Mouse (Mus musculus): ENCODE measurements around the gene Gemin2. TPM values are rescaled to one million over a fixed set of nuclear protein-coding genes. Genes with fewer than 3 reads are reported as not detected.
"Not testable (repeated sequence)": the region's sequence is repeated elsewhere in the genome, so short reads cannot be mapped to it uniquely, and the experiment has no call there.

Gene Gemin2
- 7.7 and 8.8 TPM in 2 replicates for polyA plus RNA-seq (2015; fragmentation: Nextera tagmentation; extraction: Ambion mirVana)

GRCm38 (mm10) chr12:59013234-59013633 lies at the start of gene Gemin2:
Gene Gemin2 (plus strand): TSS chr12:59013393.
- TF ChIP-seq CTCF (IDR thresholded peaks at IDR 0.05; ENCODE audit: low read depth): peak; percentile 51
- peak within 1 kb of the TSS; percentile 78 for H3K27ac ChIP-seq (ENCODE audit: low read depth, low read length)
- H3K4me2 ChIP-seq (replicated peaks; ENCODE audit: low read depth): peak within 1 kb of the TSS; percentile 72
- H3K9ac ChIP-seq (ENCODE audit: low read depth, low read length): peak within 1 kb of the TSS; percentile 55
- peaks cover 16% of the 10 kb centered on the region; the same call in 1 of the 2 replicates for H3K36me3 ChIP-seq (ENCODE audit: control insufficient read depth, insufficient read depth)
- H3K4me1 ChIP-seq (replicated peaks; ENCODE audit: control insufficient read depth, insufficient read depth, low read length): 0 out of 2 replicates have a peak, but pooled peaks cover 3% of the 10 kb centered on the region
- H3K4me3 ChIP-seq (ENCODE audit: low read depth, low read length): peak within 1 kb of the TSS; percentile 72
- WGBS: under 1% methylated on average over 28 of the region's 28 CpGs
- ATAC-seq: peak; percentile 43
- H3K9me3 ChIP-seq (ENCODE audit: control insufficient read depth): no peaks in the 10 kb centered on the region
- H3K27me3 ChIP-seq (replicated peaks; ENCODE audit: control insufficient read depth, insufficient read depth, low read length): no peaks in the 10 kb centered on the region

- H3K4me1 ChIP-seq (replicated peaks; ENCODE audit: control insufficient read depth, insufficient read depth, low read length): no peaks in the 10 kb centered on the region
- H3K27ac ChIP-seq (ENCODE audit: low read depth, low read length): no peak overlapping the region
- no peaks in the 10 kb centered on the region for H3K9me3 ChIP-seq (ENCODE audit: control insufficient read depth)
- no peak overlapping the region for H3K9ac ChIP-seq (ENCODE audit: low read depth, low read length)
- 66% methylated on average over 4 of the region's 4 CpGs for WGBS
- H3K4me2 ChIP-seq (replicated peaks; ENCODE audit: low read depth): no peak overlapping the region
- no peak for ATAC-seq
- peaks cover 71% of the 10 kb centered on the region for H3K36me3 ChIP-seq (ENCODE audit: control insufficient read depth, insufficient read depth)
- TF ChIP-seq CTCF (IDR thresholded peaks at IDR 0.05; ENCODE audit: low read depth): peak; percentile 78
- H3K27me3 ChIP-seq (replicated peaks; ENCODE audit: control insufficient read depth, insufficient read depth, low read length): no peaks in the 10 kb centered on the region
- H3K4me3 ChIP-seq (ENCODE audit: low read depth, low read length): no peak overlapping the region
Observed at GRCm38 (mm10) chr12:58964583-58964982, 48.6 kb upstream of the Gemin2 start.

GRCm38 (mm10) chr12:58976966-58977365 lies 36.2 kb upstream of the Gemin2 start:
- TF ChIP-seq CTCF (IDR thresholded peaks at IDR 0.05; ENCODE audit: low read depth): peak; percentile 46
- 78% methylated on average over 2 of the region's 2 CpGs for WGBS
- Histone ChIP-seq H3K4me1 (replicated peaks; ENCODE audit: control insufficient read depth, insufficient read depth, low read length) (no peaks in the 10 kb centered on the region), H3K27me3 (replicated peaks; ENCODE audit: control insufficient read depth, insufficient read depth, low read length) (no peaks in the 10 kb centered on the region), H3K4me3 (ENCODE audit: low read depth, low read length) (no peak overlapping the region), H3K9ac (ENCODE audit: low read depth, low read length) (no peak overlapping the region), H3K9me3 (ENCODE audit: control insufficient read depth) (no peaks in the 10 kb centered on the region), H3K4me2 (replicated peaks; ENCODE audit: low read depth) (no peak overlapping the region), H3K36me3 (ENCODE audit: control insufficient read depth, insufficient read depth) (peaks cover 60% of the 10 kb centered on the region), H3K27ac (ENCODE audit: low read depth, low read length) (no peak overlapping the region)
- no peak for ATAC-seq

GRCm38 (mm10) chr12:58981178-58981661 lies 32.0 kb upstream of the Gemin2 start:
- not testable (repeated sequence) for H3K27me3 ChIP-seq (replicated peaks; ENCODE audit: control insufficient read depth, insufficient read depth, low read length); H3K4me3 ChIP-seq (ENCODE audit: low read depth, low read length); H3K4me2 ChIP-seq (replicated peaks; ENCODE audit: low read depth); ATAC-seq; H3K27ac ChIP-seq (ENCODE audit: low read depth, low read length); H3K9me3 ChIP-seq (ENCODE audit: control insufficient read depth); H3K9ac ChIP-seq (ENCODE audit: low read depth, low read length); H3K4me1 ChIP-seq (replicated peaks; ENCODE audit: control insufficient read depth, insufficient read depth, low read length)
- peaks cover 79% of the 10 kb centered on the region for H3K36me3 ChIP-seq (ENCODE audit: control insufficient read depth, insufficient read depth)
- WGBS: 58% methylated on average over 6 of the region's 6 CpGs

- H3K4me2 ChIP-seq (replicated peaks; ENCODE audit: low read depth): no peak overlapping the region
- no peaks in the 10 kb centered on the region for H3K27me3 ChIP-seq (replicated peaks; ENCODE audit: control insufficient read depth, insufficient read depth, low read length)
- no peaks in the 10 kb centered on the region for H3K9me3 ChIP-seq (ENCODE audit: control insufficient read depth)
- H3K9ac ChIP-seq (ENCODE audit: low read depth, low read length): no peak overlapping the region
- no peak for ATAC-seq
- WGBS: 91% methylated on average over 3 of the region's 3 CpGs
- no peak for TF ChIP-seq CTCF (IDR thresholded peaks at IDR 0.05; ENCODE audit: low read depth)
- H3K36me3 ChIP-seq (ENCODE audit: control insufficient read depth, insufficient read depth): peaks cover 80% of the 10 kb centered on the region
- H3K4me1 ChIP-seq (replicated peaks; ENCODE audit: control insufficient read depth, insufficient read depth, low read length): no peaks in the 10 kb centered on the region
- no peak overlapping the region for H3K27ac ChIP-seq (ENCODE audit: low read depth, low read length)
- H3K4me3 ChIP-seq (ENCODE audit: low read depth, low read length): no peak overlapping the region
Observed at GRCm38 (mm10) chr12:58985766-58986165, 27.4 kb upstream of the Gemin2 start.

- H3K27me3 ChIP-seq (replicated peaks; ENCODE audit: control insufficient read depth, insufficient read depth, low read length): no peaks in the 10 kb centered on the region
- 48% methylated on average over 2 of the region's 2 CpGs for WGBS
- peak; percentile 61 for TF ChIP-seq CTCF (IDR thresholded peaks at IDR 0.05; ENCODE audit: low read depth)
- peak overlapping the region; percentile 72 for H3K4me3 ChIP-seq (ENCODE audit: low read depth, low read length)
- H3K27ac ChIP-seq (ENCODE audit: low read depth, low read length): peak overlapping the region; percentile 96; the same call in 1 of the 2 replicates
- no peaks in the 10 kb centered on the region for H3K9me3 ChIP-seq (ENCODE audit: control insufficient read depth)
- peaks cover 19% of the 10 kb centered on the region for H3K36me3 ChIP-seq (ENCODE audit: control insufficient read depth, insufficient read depth)
- peak overlapping the region; percentile 72 for H3K4me2 ChIP-seq (replicated peaks; ENCODE audit: low read depth)
- no peak overlapping the region for H3K9ac ChIP-seq (ENCODE audit: low read depth, low read length)
- 0 out of 2 replicates have a peak, but pooled peaks cover 3% of the 10 kb centered on the region for H3K4me1 ChIP-seq (replicated peaks; ENCODE audit: control insufficient read depth, insufficient read depth, low read length)
- ATAC-seq: no peak
Observed at GRCm38 (mm10) chr12:59010482-59010881, 2.7 kb upstream of the Gemin2 start.
